Mouse (Mus musculus) thymus, postnatal 4 days (tissue): ENCODE measurements around the gene Zfand2a.

ENCODE experiments used
- DNase-seq: peaks from one replicate; pipeline ENCODE4 v3.0.0; 2021

The Zfand2a gene

DNA sequence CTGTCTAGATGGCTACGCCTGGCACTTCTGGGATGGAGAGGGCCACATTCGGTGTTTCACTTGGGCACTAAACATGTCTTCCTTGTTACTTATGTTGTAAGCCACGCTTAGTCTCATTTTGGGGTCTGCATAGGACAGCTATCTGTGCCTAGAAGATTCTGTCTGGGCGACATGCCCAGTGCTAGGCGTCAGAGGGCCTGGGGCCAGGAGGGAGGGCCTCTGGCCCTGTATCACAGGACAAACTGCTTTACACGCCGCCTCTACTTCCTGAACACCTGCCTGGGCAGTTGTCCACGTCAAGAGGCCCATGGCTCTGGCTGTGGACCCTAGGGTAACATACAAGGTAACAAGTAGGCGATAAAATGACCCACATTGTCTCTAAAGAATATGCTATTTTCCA, 56.4 kb downstream of the Zfand2a start:
- no peak for DNase-seq

DNA sequence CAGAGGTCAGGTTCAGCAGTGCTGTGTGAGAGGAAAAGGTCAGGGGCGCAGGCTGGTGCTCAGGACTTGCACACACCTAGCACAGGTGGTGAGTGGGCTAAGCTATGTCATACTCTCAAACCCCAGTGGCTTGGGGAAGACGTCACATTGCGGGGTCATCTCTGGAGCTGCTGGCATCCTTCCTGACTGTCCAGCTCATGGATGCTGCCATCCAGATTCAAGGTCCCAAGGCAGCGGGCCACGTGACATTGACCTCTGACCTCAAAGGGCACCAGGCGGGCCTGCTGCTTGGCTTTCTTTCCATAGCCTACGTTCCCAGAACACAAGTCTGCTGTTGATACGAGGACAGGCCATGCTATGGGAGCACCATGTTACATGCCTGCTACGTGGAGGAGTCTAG, 57.3 kb downstream of the Zfand2a start:
- no peak for DNase-seq

DNA sequence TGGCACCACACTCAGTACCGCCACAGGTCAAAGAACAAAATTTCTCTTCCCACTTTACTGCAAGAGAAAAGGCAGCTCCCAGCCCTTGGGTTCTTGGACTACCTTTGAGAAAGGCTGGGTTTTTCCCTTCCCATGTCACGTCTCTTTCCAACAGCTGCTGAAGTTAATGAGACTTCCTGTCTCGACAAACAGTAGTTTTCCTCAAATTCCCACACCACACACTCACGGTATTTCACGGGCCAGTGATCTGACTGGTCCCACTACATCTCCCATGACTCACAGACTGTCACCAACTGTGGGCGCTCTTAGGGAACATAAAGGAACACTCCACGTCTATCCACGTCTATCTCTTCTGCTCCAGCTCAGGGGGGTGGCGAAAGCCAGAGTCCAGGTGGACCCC, 59.2 kb downstream of the Zfand2a start:
- DNase-seq, result no peak

DNA sequence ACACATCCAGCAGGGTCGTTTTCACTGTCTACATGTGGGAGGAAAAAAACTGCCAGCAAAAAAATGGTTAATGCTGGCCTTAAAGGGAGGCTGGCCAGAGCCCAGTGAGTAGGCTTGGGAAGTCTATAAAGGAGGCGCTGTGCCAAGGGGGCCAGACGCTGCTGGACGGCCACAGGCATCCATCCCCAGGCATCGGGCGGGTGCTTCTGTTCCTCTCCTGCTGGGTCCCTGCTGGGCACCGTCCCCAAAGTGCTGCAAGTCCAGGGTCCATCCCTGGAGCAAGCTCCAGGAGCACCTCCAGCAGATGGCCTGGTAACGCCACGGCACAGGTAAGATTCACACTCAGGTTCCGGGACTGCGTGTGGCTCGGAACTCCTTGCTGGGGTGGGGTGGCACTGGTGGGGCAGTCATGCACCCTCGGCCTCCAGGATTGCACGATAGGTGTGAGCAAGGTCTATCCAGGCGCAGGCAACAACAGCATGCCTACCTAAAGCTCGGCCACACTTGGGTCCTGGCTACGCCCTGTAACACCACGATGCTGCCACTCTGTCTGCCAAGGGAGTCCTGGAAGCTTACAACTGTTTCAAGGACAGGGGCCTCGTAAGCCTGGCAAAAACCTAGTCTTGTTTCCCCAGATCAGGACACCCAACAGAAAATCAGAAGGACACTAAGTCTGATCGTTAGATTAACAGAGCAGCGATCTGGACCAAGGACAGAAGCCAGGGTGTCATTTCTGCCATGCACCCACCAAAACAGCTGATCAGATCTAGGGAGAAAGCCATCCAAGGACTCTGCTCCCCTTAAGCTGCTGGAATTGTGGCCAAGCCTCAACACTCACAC, 61.1 kb downstream of the Zfand2a start, which contains the start of gene Gper1:
Gene Gper1, plus strand, starts transcription at position 126 of the 840 bp plus-strand sequence.
- DNase-seq, result no peak
